Mouse (Mus musculus) heart, adult 2 months (tissue): ENCODE data around the gene Mybphl. TPM values are rescaled to one million over a fixed set of nuclear protein-coding genes. Genes with fewer than 3 reads are reported as not detected.

Experiments used
- DNase-seq, 2 experiments: peaks; one replicate each; pipeline ENCODE4 v3.0.0; 2021
- H3K27ac ChIP-seq: fragments of 200-600 bp; 2 replicates; pipeline ENCODE4 v1.8.1; 2022
- H3K27me3 ChIP-seq: fragments of 200-500 bp; 2 replicates; pipeline ENCODE4 v1.6.1; 2012; ENCODE audit warnings: mild to moderate bottlenecking, low read length, inconsistent platforms, mixed read lengths; ENCODE audit not compliant: control insufficient read depth, insufficient read depth
- H3K36me3 ChIP-seq: fragments of 200-500 bp; 2 replicates; pipeline ENCODE4 v1.6.1; 2012; ENCODE audit warnings: low read length, inconsistent platforms; ENCODE audit not compliant: control insufficient read depth, insufficient read depth
- H3K4me1 ChIP-seq: fragments of 200-500 bp; 2 replicates; pipeline ENCODE4 v1.6.1; 2011; ENCODE audit warnings: low read length; ENCODE audit not compliant: control insufficient read depth, insufficient read depth
- H3K4me3 ChIP-seq: fragments of 200-600 bp; 2 replicates; pipeline ENCODE4 v1.8.1; 2022
- H3K79me2 ChIP-seq: fragments of 200-500 bp; replicated peaks from 2 replicates; pipeline ENCODE4 v1.6.1; 2012; ENCODE audit warnings: mild to moderate bottlenecking, inconsistent platforms, low read length, moderate library complexity, mixed read lengths; ENCODE audit not compliant: control insufficient read depth, insufficient read depth
- H3K9ac ChIP-seq: fragments of 200-500 bp; 2 replicates; pipeline ENCODE4 v1.6.1; 2012; ENCODE audit warnings: low read depth, mild to moderate bottlenecking, control low read depth, inconsistent platforms, low read length, mixed read lengths
- CTCF ChIP-seq: fragments of 200-600 bp; IDR thresholded peaks from 2 replicates; pipeline ENCODE4 v1.8.1; 2022; ENCODE audit warnings: antibody characterized with exemption, mild to moderate bottlenecking, moderate library complexity
- EP300 ChIP-seq: fragments of 200-500 bp; IDR thresholded peaks from 2 replicates; pipeline ENCODE4 v1.6.1; 2011; ENCODE audit warnings: low read depth, low read length, control low read depth; ENCODE audit not compliant: insufficient read depth
- POLR2A ChIP-seq: fragments of 200-500 bp; IDR thresholded peaks from 2 replicates; pipeline ENCODE4 v1.6.1; 2011; ENCODE audit warnings: mild to moderate bottlenecking, low read depth, low read length, control low read depth; ENCODE audit not compliant: insufficient read depth
- WGBS: fragments of 180-500 bp; shearing (Covaris S2); methylation state at CpG from one replicate; pipeline ENCODE4 v1.1.7; 2018; 5-methylcytosine and 5-hydroxymethylcytosine counted together
- intact Hi-C: fragments of 180-260 bp; cut with DNase I; formaldehyde crosslinking; loops from one replicate; pipeline ENCODE4 v1.15.1; 2025
- polyA plus RNA-seq: library from polyadenylated mRNA; depleted of rRNA; stranded (reverse); fragments of >200 nt; gene quantifications from 2 replicates; pipeline ENCODE4 v1.2.3, GENCODE M21; 2012
- total RNA-seq, 2 experiments: library from RNA; stranded (reverse); gene quantifications; 2 replicates each; pipeline ENCODE4 v1.2.3; 2021

Mybphl gene
- total and polyA plus RNA-seq, 3 experiments: 35.8 to 304 (median 51.2) TPM

GRCm38 (mm10) chr3:108378875-108379663 lies 14.4 kb downstream of the Mybphl start:
- no peak for TF ChIP-seq CTCF
- TF ChIP-seq EP300: no peak
- TF ChIP-seq POLR2A: no peak
- H3K9ac ChIP-seq: no peak overlapping the region
- DNase-seq: no peak
- no peaks in the 10 kb centered on the region for H3K27me3 ChIP-seq
- intact Hi-C loops: no loop called here
- no peaks in the 10 kb centered on the region for H3K79me2 ChIP-seq
- no peak overlapping the region for H3K27ac ChIP-seq
- peaks cover 4% of the 10 kb centered on the region for H3K4me1 ChIP-seq
- no peaks in the 10 kb centered on the region for H3K36me3 ChIP-seq
- no peak overlapping the region for H3K4me3 ChIP-seq
- WGBS: 62% methylated on average over 7 of the region's 7 CpGs

- Histone ChIP-seq H3K27me3 (no peaks in the 10 kb centered on the region), H3K9ac (no peak overlapping the region), H3K4me1 (peaks cover 5% of the 10 kb centered on the region), H3K79me2 (no peaks in the 10 kb centered on the region), H3K4me3 (no peak overlapping the region), H3K36me3 (no peaks in the 10 kb centered on the region), H3K27ac (no peak overlapping the region)
- WGBS: 86% methylated on average over 6 of the region's 6 CpGs
- TF ChIP-seq CTCF (peak; percentile 42), POLR2A (no peak), EP300 (no peak)
- no peak for DNase-seq
- intact Hi-C loops: no loop called here
These were observed 16.0 kb downstream of the Mybphl start for GRCm38 (mm10) chr3:108380695-108381094.

- 66% methylated on average over 14 of the region's 14 CpGs for WGBS
- Histone ChIP-seq H3K27ac (peak overlapping the region; percentile 38; the same call in 1 of the 2 replicates), H3K4me3 (peak overlapping the region; percentile 20; the same call in 1 of the 2 replicates), H3K4me1 (peaks cover 5% of the 10 kb centered on the region), H3K79me2 (no peaks in the 10 kb centered on the region), H3K36me3 (no peaks in the 10 kb centered on the region), H3K9ac (no peak overlapping the region), H3K27me3 (no peaks in the 10 kb centered on the region)
- intact Hi-C loops: no loop called here
- DNase-seq: no peak
- TF ChIP-seq CTCF (no peak), POLR2A (no peak), EP300 (no peak)
These were observed 17.5 kb downstream of the Mybphl start for GRCm38 (mm10) chr3:108381945-108382875.

- H3K4me3 ChIP-seq: peak within 1 kb of the TSS; percentile 76
- peaks cover 5% of the 10 kb centered on the region for H3K4me1 ChIP-seq
- H3K36me3 ChIP-seq: no peaks in the 10 kb centered on the region
- H3K79me2 ChIP-seq: no peaks in the 10 kb centered on the region
- 3% methylated on average over 44 of the region's 44 CpGs for WGBS
- H3K27me3 ChIP-seq: no peaks in the 10 kb centered on the region
- H3K27ac ChIP-seq: peak within 1 kb of the TSS; percentile 13; the same call in 1 of the 2 replicates
- peak within 1 kb of the TSS; percentile 62 for H3K9ac ChIP-seq
- DNase-seq: peak; percentile 91 to 93
- TF ChIP-seq EP300 (no peak), CTCF (no peak), POLR2A (no peak)
- intact Hi-C loops: no loop called here
These were observed 19.0 kb downstream of the Mybphl start, which contains the start of gene Psrc1 for GRCm38 (mm10) chr3:108383485-108384354. Psrc1 (plus strand) TSS chr3:108383839.

GRCm38 (mm10) chr3:108384425-108384824 lies 19.7 kb downstream of the Mybphl start:
- no peak overlapping the region for H3K27ac ChIP-seq
- no peak for DNase-seq
- TF ChIP-seq CTCF: no peak
- TF ChIP-seq EP300: no peak
- no peak for TF ChIP-seq POLR2A
- no peaks in the 10 kb centered on the region for H3K36me3 ChIP-seq
- intact Hi-C loops: no loop called here
- no peaks in the 10 kb centered on the region for H3K79me2 ChIP-seq
- no peak overlapping the region for H3K9ac ChIP-seq
- WGBS: 61% methylated on average over 2 of the region's 2 CpGs
- no peak overlapping the region for H3K4me3 ChIP-seq
- peaks cover 7% of the 10 kb centered on the region for H3K4me1 ChIP-seq
- H3K27me3 ChIP-seq: no peaks in the 10 kb centered on the region
